Mouse (Mus musculus): ENCODE measurements at regions not wholly inside any gene's neighbourhood (a gene's known extent, or its start where the extent isn't known, plus 50 kb on each side); places are given as distances from the start of the nearest gene placed in this dataset.
"Not testable (repeated sequence)": the region's sequence is repeated elsewhere in the genome, so short reads cannot be mapped to it uniquely, and the experiment has no call there.

DNA sequence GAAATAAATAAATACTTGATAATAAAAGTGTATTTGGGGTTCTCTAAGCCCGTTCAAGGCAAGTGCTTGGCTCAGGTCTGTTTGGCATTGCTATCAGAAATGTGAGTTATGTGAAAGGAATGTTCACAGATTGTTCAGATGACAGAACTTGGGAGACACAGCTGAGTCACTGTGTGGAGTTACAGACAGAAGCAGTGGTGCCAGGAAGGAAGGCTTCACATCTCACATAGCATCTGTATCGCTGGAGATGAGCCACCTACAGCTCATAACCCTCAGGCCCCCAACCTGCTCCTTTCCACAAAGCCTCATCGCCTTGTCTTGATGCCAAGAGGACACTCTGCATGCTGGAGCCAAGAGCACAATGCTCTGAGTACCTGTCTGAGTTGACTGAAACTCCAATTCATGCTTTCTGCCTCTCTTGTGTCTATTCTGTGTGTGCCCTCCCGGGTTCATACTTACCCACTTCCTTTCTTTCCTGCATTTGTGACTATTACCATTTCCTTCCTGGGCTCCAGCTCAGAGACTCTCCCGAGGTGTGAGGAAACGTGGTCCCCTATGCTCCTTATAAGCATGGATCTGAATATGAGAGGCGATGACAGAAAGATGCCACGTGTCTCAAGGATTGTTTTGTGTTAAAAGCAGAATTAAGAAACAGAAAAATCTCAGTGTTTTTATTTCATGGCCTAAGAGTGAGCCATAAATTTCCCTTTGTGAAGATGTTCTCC lies 79.6 kb downstream of the Cd24a start:
- no peaks in the 10 kb centered on the region for H3K27me3 ChIP-seq
- no peak overlapping the region for H3K4me2 ChIP-seq
- no peaks in the 10 kb centered on the region for H3K36me3 ChIP-seq (ENCODE audit: poor library complexity, severe bottlenecking)
- H3K4me3 ChIP-seq: no peak overlapping the region
- H3K9ac ChIP-seq: no peak overlapping the region
- WGBS: 89% methylated on average over 8 of the region's 8 CpGs
- no peak overlapping the region for H3K27ac ChIP-seq
- no peaks in the 10 kb centered on the region for H3K9me3 ChIP-seq (replicated peaks)
- no peaks in the 10 kb centered on the region for H3K4me1 ChIP-seq
- no peak for ATAC-seq

- no peak for ATAC-seq
- Histone ChIP-seq H3K9ac (no peak overlapping the region), H3K27me3 (no peaks in the 10 kb centered on the region), H3K27ac (no peak overlapping the region), H3K4me1 (no peaks in the 10 kb centered on the region), H3K4me2 (no peak overlapping the region), H3K4me3 (no peak overlapping the region), H3K9me3 (replicated peaks) (no peaks in the 10 kb centered on the region), H3K36me3 (ENCODE audit: poor library complexity, severe bottlenecking) (no peaks in the 10 kb centered on the region)
- WGBS: 79% methylated on average over 1 of the region's 1 CpGs
Observed at GRCm38 (mm10) chr10:43658226-43658593, 80.1 kb downstream of the Cd24a start.

GRCm38 (mm10) chr10:43664844-43665243 lies 86.8 kb downstream of the Cd24a start:
- WGBS: 85% methylated on average over 4 of the region's 4 CpGs

DNA sequence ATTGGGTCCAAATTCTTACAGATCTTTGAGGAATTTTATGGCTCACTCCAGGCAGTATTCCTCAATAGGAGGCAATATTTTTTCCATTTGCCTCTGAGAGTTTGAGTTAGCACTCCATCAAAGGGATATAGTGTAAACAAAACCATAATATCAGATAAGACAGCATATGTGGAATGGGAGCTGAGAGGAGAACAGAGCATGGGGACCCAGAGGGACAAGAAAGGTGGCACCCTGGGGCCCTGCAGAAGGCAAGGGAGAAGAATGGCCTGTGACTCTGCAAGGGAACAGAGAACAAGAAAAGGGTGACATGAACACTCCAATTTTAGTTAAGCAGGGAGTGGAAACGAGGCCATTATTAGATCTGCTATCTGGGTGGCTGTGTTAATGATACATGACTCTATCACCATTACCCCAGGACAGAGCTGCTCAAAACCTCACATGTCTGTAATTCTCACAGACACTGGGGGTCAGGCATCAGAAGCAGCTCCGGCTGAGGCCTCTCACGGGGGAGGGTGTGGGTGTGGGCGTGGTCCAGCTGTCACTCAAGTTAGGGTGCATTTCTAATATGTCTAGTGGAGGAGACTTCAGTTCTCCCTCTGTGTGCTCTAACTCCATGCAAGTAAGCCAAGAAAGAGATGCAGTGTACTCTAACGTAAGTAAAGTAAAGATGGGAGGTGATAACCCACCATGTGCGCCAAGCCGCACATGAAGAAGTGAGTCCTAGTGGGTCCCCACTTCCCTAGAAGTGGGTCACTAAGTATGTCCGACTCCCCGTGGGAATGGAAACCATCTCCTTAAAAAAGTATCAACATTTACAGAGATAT lies 88.4 kb downstream of the Cd24a start:
- Histone ChIP-seq H3K36me3 (ENCODE audit: poor library complexity, severe bottlenecking) (no peaks in the 10 kb centered on the region), H3K9me3 (replicated peaks) (no peaks in the 10 kb centered on the region), H3K4me1 (no peaks in the 10 kb centered on the region), H3K9ac (no peak overlapping the region), H3K27me3 (no peaks in the 10 kb centered on the region), H3K4me3 (no peak overlapping the region), H3K27ac (no peak overlapping the region), H3K4me2 (no peak overlapping the region)
- WGBS: 73% methylated on average over 9 of the region's 9 CpGs
- no peak for ATAC-seq

More at GRCm38 (mm10) chr10:43664844-43665243, 86.8 kb downstream of the Cd24a start:
- Histone ChIP-seq H3K36me3 (ENCODE audit: poor library complexity, severe bottlenecking) (no peaks in the 10 kb centered on the region), H3K27ac (no peak overlapping the region), H3K9me3 (replicated peaks) (no peaks in the 10 kb centered on the region), H3K4me3 (no peak overlapping the region), H3K4me1 (no peaks in the 10 kb centered on the region), H3K27me3 (no peaks in the 10 kb centered on the region), H3K4me2 (no peak overlapping the region), H3K9ac (no peak overlapping the region)
- no peak for ATAC-seq

GRCm38 (mm10) chr10:43667086-43667690 lies 89.1 kb downstream of the Cd24a start:
- ATAC-seq: no peak
- Histone ChIP-seq H3K27me3 (no peaks in the 10 kb centered on the region), H3K36me3 (ENCODE audit: poor library complexity, severe bottlenecking) (no peaks in the 10 kb centered on the region), H3K27ac (no peak overlapping the region), H3K9me3 (replicated peaks) (no peaks in the 10 kb centered on the region), H3K4me3 (no peak overlapping the region), H3K4me2 (peak overlapping the region; percentile 6; the same call in 1 of the 2 replicates), H3K9ac (no peak overlapping the region), H3K4me1 (no peaks in the 10 kb centered on the region)
- WGBS: 66% methylated on average over 25 of the region's 25 CpGs

GRCm38 (mm10) chr10:43667732-43668247 lies 89.7 kb downstream of the Cd24a start:
- Histone ChIP-seq H3K27me3 (no peaks in the 10 kb centered on the region), H3K4me1 (no peaks in the 10 kb centered on the region), H3K4me2 (no peak overlapping the region), H3K36me3 (ENCODE audit: poor library complexity, severe bottlenecking) (no peaks in the 10 kb centered on the region), H3K4me3 (no peak overlapping the region), H3K27ac (no peak overlapping the region), H3K9me3 (replicated peaks) (no peaks in the 10 kb centered on the region), H3K9ac (no peak overlapping the region)
- no peak for ATAC-seq
- WGBS: 83% methylated on average over 11 of the region's 11 CpGs

GRCm38 (mm10) chr10:43669471-43669870 lies 91.4 kb downstream of the Cd24a start:
- no peaks in the 10 kb centered on the region for H3K4me1 ChIP-seq
- H3K36me3 ChIP-seq (ENCODE audit: poor library complexity, severe bottlenecking): no peaks in the 10 kb centered on the region
- no peak overlapping the region for H3K4me3 ChIP-seq
- no peaks in the 10 kb centered on the region for H3K27me3 ChIP-seq
- no peak overlapping the region for H3K9ac ChIP-seq
- no peak overlapping the region for H3K27ac ChIP-seq
- H3K4me2 ChIP-seq: no peak overlapping the region
- H3K9me3 ChIP-seq (replicated peaks): no peaks in the 10 kb centered on the region
- ATAC-seq: no peak
- WGBS: 84% methylated on average over 5 of the region's 5 CpGs

GRCm38 (mm10) chr10:43670745-43671144 lies 92.7 kb downstream of the Cd24a start:
- H3K36me3 ChIP-seq (ENCODE audit: poor library complexity, severe bottlenecking): no peaks in the 10 kb centered on the region
- 67% methylated on average over 1 of the region's 1 CpGs for WGBS
- H3K9me3 ChIP-seq (replicated peaks): no peaks in the 10 kb centered on the region
- H3K27me3 ChIP-seq: no peaks in the 10 kb centered on the region
- H3K27ac ChIP-seq: no peak overlapping the region
- H3K4me2 ChIP-seq: no peak overlapping the region
- no peak for ATAC-seq
- H3K9ac ChIP-seq: no peak overlapping the region
- no peak overlapping the region for H3K4me3 ChIP-seq
- no peaks in the 10 kb centered on the region for H3K4me1 ChIP-seq

DNA sequence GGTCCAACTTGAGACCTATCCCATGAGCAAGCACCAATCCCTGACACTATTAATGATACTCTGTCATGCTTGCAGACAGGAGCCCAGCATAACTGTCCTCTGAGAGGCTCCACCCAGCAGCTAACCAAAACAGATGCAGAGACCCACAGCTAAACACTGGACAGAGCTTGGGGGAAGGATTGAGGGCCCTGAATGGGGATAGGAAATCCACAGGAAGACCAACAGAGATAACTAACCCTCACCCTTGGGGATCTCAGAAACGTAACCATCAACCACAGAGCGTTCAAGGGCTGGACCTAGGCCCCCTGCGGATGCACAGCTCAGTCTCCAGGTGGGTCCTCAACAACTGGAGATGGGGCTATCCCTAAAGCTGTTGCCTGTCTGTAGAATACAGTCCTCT lies 93.7 kb downstream of the Cd24a start:
- 83% methylated on average over 3 of the region's 3 CpGs for WGBS
- Histone ChIP-seq H3K9me3 (replicated peaks) (no peaks in the 10 kb centered on the region), H3K27me3 (no peaks in the 10 kb centered on the region), H3K36me3 (ENCODE audit: poor library complexity, severe bottlenecking) (no peaks in the 10 kb centered on the region), H3K4me1 (no peaks in the 10 kb centered on the region), H3K4me2 (no peak overlapping the region), H3K4me3 (no peak overlapping the region), H3K9ac (no peak overlapping the region), H3K27ac (no peak overlapping the region)
- no peak for ATAC-seq

GRCm38 (mm10) chr10:43672490-43672889 lies 94.4 kb downstream of the Cd24a start:
- no peak overlapping the region for H3K4me2 ChIP-seq
- H3K27ac ChIP-seq: no peak overlapping the region
- no peak for ATAC-seq
- no peaks in the 10 kb centered on the region for H3K27me3 ChIP-seq
- no peaks in the 10 kb centered on the region for H3K9me3 ChIP-seq (replicated peaks)
- 56% methylated on average over 6 of the region's 6 CpGs for WGBS
- no peak overlapping the region for H3K9ac ChIP-seq
- no peaks in the 10 kb centered on the region for H3K4me1 ChIP-seq
- no peak overlapping the region for H3K4me3 ChIP-seq
- H3K36me3 ChIP-seq (ENCODE audit: poor library complexity, severe bottlenecking): no peaks in the 10 kb centered on the region

DNA sequence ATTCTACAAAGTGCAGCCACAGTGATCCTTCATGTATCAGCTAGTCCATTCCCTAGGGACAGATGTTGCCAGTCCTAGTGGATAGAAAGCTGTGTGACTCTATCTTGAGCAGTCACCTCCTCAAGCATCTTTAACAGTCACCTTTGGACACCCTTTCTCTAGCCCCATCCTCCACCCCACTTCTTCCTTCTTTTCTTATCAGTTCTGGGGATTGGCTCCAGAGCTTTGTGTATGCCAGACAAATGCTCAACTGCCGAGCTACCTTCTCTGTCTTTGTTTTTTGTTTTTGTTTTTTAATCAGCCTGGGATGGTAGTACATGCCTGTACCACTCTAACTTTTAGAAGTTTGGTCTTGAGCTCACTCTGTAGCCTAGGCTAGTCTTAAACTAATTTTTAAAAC lies 96.7 kb downstream of the Cd24a start:
- H3K4me2 ChIP-seq: no peak overlapping the region
- no peak for ATAC-seq
- H3K36me3 ChIP-seq (ENCODE audit: poor library complexity, severe bottlenecking): no peaks in the 10 kb centered on the region
- H3K27ac ChIP-seq: no peak overlapping the region
- H3K4me3 ChIP-seq: no peak overlapping the region
- H3K9ac ChIP-seq: no peak overlapping the region
- 69% methylated on average over 1 of the region's 1 CpGs for WGBS
- H3K9me3 ChIP-seq (replicated peaks): no peaks in the 10 kb centered on the region
- H3K4me1 ChIP-seq: no peaks in the 10 kb centered on the region
- no peaks in the 10 kb centered on the region for H3K27me3 ChIP-seq

DNA sequence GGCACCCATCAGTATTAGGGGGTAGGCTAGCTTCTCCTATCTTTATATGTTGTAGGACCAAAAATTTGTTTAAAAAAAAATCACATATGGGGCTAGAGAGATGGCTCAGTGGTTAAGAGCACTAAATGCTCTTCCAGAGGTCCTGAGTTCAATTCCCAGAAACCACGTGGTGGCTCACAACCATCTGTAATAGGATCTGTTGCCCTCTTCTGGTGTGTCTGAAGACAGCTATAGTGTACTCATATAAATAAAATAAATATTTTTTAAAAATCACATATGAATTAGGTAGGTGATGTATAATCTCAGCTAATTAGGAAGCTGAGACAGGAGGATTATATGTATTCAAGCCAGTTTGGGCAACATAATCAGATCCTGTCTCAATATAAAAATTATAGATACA lies 97.4 kb downstream of the Cd24a start:
- not testable (repeated sequence) for H3K9me3 ChIP-seq (replicated peaks); ATAC-seq; H3K27ac ChIP-seq; H3K36me3 ChIP-seq (ENCODE audit: poor library complexity, severe bottlenecking); H3K9ac ChIP-seq; H3K4me3 ChIP-seq; H3K4me2 ChIP-seq; H3K4me1 ChIP-seq; H3K27me3 ChIP-seq
- 69% methylated on average over 1 of the region's 1 CpGs for WGBS
